Comparison of ENCODE assay signal across 11 mouse cellular contexts in the genomic region with DNA sequence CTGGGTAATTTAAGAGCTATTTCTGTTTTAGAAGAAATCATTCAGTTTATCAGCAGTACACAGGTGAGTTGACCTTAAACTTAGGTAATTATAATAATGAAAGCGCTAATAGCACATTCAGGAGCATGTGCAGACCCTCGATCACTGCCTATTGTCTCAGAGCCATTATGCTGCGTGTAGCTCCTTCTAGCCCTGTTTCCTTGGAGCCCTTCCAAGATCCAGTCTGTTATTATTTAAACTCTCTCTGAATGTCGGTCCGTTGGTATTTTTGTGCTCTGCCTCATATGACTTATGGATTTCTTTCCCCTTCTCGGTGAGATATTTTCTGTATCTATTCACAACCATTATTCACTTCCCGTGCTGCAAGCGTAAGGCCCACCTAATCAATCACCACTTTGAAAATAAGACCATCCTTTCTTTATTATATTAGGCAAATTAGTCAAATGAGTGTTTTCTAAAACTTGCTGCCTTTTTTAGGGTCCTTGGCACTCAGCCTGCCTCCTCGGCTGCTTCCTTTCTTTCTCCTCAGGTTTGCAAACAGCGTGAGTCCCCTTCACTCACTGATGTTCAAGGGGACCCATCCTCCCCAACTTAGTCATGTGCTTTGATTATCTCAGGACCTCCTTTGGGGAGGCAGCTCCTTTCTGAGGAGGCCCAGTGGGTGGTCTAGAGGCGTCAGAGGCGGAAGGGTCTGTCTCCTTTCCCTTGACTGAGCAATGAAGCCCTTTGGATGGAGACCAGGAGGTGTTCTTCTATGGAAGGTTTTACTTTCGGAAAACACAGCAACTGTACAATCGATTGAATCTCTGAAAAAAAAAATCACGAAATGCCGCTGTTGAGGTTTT.
DNase-seq lines count a peak whose midpoint lies in the region; ATAC-seq and TF ChIP-seq lines count a peak whose summit lies in the region.
"Had no signal": no experiment of that assay in that cellular context is flagged by ENCODE, and none has a peak within 500 bp of the region (broad histone marks: within the 10 kb centered on the region; RNA-seq: fewer than 3 reads in every experiment).

No protein-coding gene starts in this region.

- H3K4me1 ChIP-seq in kidney, embryonic 16.5 days (ENCODE audit: insufficient read depth, low read length) = peaks cover 11% of the 10 kb centered on the region; the same call in 1 of the 2 replicates
- H3K4me1 ChIP-seq in embryonic facial prominence, embryonic 13.5 days = peaks cover 31% of the 10 kb centered on the region
- no peaks in the 10 kb centered on the region for H3K4me1 ChIP-seq in intestine, postnatal 0 days (replicated peaks; ENCODE audit: control insufficient read depth, insufficient read depth, low read length)

- H3K4me2 ChIP-seq in kidney, embryonic 16.5 days (replicated peaks; ENCODE audit: low read depth, low read length) = peak overlapping the region; percentile 23
- H3K4me2 ChIP-seq in embryonic facial prominence, embryonic 13.5 days = peak overlapping the region; percentile 36
- peak overlapping the region; percentile 21; the same call in 1 of the 2 replicates for H3K4me2 ChIP-seq in intestine, postnatal 0 days (replicated peaks; ENCODE audit: low read depth)

- H3K9me3 ChIP-seq in kidney, embryonic 16.5 days (ENCODE audit: low read length) = no peaks in the 10 kb centered on the region
- no peaks in the 10 kb centered on the region for H3K9me3 ChIP-seq in embryonic facial prominence, embryonic 13.5 days
- H3K9me3 ChIP-seq in intestine, postnatal 0 days (ENCODE audit: control insufficient read depth) = no peaks in the 10 kb centered on the region
- H3K9me3 ChIP-seq: G1E had no signal

- H3K4me3 ChIP-seq in kidney, embryonic 16.5 days (ENCODE audit: low read length) = no peak overlapping the region
- no peak overlapping the region for H3K4me3 ChIP-seq in embryonic facial prominence, embryonic 13.5 days
- 0 out of 2 replicates have a peak overlapping the region, but pooled peaks have one; percentile 2 for H3K4me3 ChIP-seq in intestine, postnatal 0 days (ENCODE audit: low read depth, low read length)
- H3K4me3 ChIP-seq: erythroblast, embryonic 14.5 days had no signal

- H3K27me3 ChIP-seq in kidney, embryonic 16.5 days (ENCODE audit: insufficient read depth, low read length) = no peaks in the 10 kb centered on the region
- no peaks in the 10 kb centered on the region for H3K27me3 ChIP-seq in embryonic facial prominence, embryonic 13.5 days
- no peaks in the 10 kb centered on the region for H3K27me3 ChIP-seq in intestine, postnatal 0 days (replicated peaks; ENCODE audit: control insufficient read depth, insufficient read depth, low read length)

- WGBS in kidney, embryonic 16.5 days = 47% methylated on average over 16 of the region's 16 CpGs
- WGBS in embryonic facial prominence, embryonic 13.5 days = 37% methylated on average over 16 of the region's 16 CpGs
- 53% methylated on average over 16 of the region's 16 CpGs for WGBS in intestine, postnatal 0 days

- DNase-seq in cerebellum, postnatal 10 days = peak; percentile 73 to 75
- DNase-seq in cerebellum, postnatal 25 days = no peak
- no peak for DNase-seq in kidney, postnatal 25 days
- no peak for DNase-seq in right cerebral cortex, postnatal 25 days
- no peak for DNase-seq in adrenal gland, postnatal 10 days
- DNase-seq: cerebellum, adult 11 months had no signal

- no peaks in the 10 kb centered on the region for H3K36me3 ChIP-seq in kidney, embryonic 16.5 days (ENCODE audit: insufficient read depth, low read length)
- H3K36me3 ChIP-seq in embryonic facial prominence, embryonic 13.5 days = no peaks in the 10 kb centered on the region
- no peaks in the 10 kb centered on the region for H3K36me3 ChIP-seq in intestine, postnatal 0 days (ENCODE audit: control insufficient read depth, insufficient read depth)
- H3K36me3 ChIP-seq: G1E had no signal

- TF ChIP-seq CTCF in intestine, postnatal 0 days (IDR thresholded peaks at IDR 0.05; ENCODE audit: low read depth) = no peak

- H3K27ac ChIP-seq in kidney, embryonic 16.5 days (ENCODE audit: low read length) = no peak overlapping the region
- H3K27ac ChIP-seq in embryonic facial prominence, embryonic 13.5 days = peak overlapping the region; percentile 90
- no peak overlapping the region for H3K27ac ChIP-seq in intestine, postnatal 0 days (ENCODE audit: low read depth, low read length)

- no peak for ATAC-seq in kidney, embryonic 16.5 days (ENCODE audit: low FRiP score, low TSS enrichment)
- ATAC-seq in embryonic facial prominence, embryonic 13.5 days (ENCODE audit: insufficient number of reproducible peaks, insufficient read depth, low FRiP score, low TSS enrichment, low read depth) = no peak
- ATAC-seq in intestine, postnatal 0 days = no peak

- no peak overlapping the region for H3K9ac ChIP-seq in kidney, embryonic 16.5 days (replicated peaks; ENCODE audit: low read length)
- H3K9ac ChIP-seq in embryonic facial prominence, embryonic 13.5 days = no peak overlapping the region; the same call in 1 of the 2 replicates
- no peak overlapping the region for H3K9ac ChIP-seq in intestine, postnatal 0 days (ENCODE audit: low read depth, low read length)

Comparison
In these comparisons a context has a peak if more than half of its experiments do, and no peak if none do; other contexts are left out.
1. DNase-seq: peak in cerebellum, postnatal 10 days (2 of 2); none in cerebellum, postnatal 25 days (0 of 2), kidney, postnatal 25 days (0 of 2), right cerebral cortex, postnatal 25 days (single experiment) and adrenal gland, postnatal 10 days (single experiment).
2. Peak in every context shown above with its lines, with median percentiles within 50 percentile points of each other: H3K4me2 ChIP-seq.